Mouse (Mus musculus) hindbrain, embryonic 11.5 days (tissue): ENCODE data around the gene Dek. TPM values are rescaled to one million over a fixed set of nuclear protein-coding genes. Genes with fewer than 3 reads are reported as not detected.

Source experiments
- ATAC-seq: fragments of 200-750 bp; cut with Nextera tagmentation; 2 replicates; pipeline ENCODE4 v1.8.0; 2017; ENCODE audit warnings: mild to moderate bottlenecking, moderate TSS enrichment, moderate library complexity; ENCODE audit not compliant: low FRiP score
- DNase-seq: peaks from one replicate; pipeline ENCODE4 v3.0.0-alpha.2; 2015; ENCODE audit warnings: low spot score
- H3K27ac ChIP-seq: fragments of 300-500 bp; sonication (generic); 2 replicates; pipeline ENCODE4 v1.5.1; 2014; ENCODE audit warnings: mild to moderate bottlenecking, low read depth, low read length
- H3K27me3 ChIP-seq: fragments of 300-500 bp; sonication (generic); 2 replicates; pipeline ENCODE4 v1.6.1; 2014; ENCODE audit warnings: mild to moderate bottlenecking, low read length, moderate library complexity, mixed read lengths; ENCODE audit not compliant: control insufficient read depth, insufficient read depth
- H3K36me3 ChIP-seq: fragments of 300-500 bp; sonication (generic); 2 replicates; pipeline ENCODE4 v1.6.1; 2014; ENCODE audit warnings: mild to moderate bottlenecking, low read length, moderate library complexity, mixed read lengths; ENCODE audit not compliant: control insufficient read depth, insufficient read depth
- H3K4me1 ChIP-seq: fragments of 300-500 bp; sonication (generic); replicated peaks from 2 replicates; pipeline ENCODE4 v1.6.1; 2014; ENCODE audit warnings: low read length, mixed read lengths; ENCODE audit not compliant: control insufficient read depth, insufficient read depth
- H3K4me2 ChIP-seq: fragments of 300-500 bp; sonication (generic); replicated peaks from 2 replicates; pipeline ENCODE4 v1.6.1; 2014; ENCODE audit warnings: mild to moderate bottlenecking, low read depth, low read length
- H3K4me3 ChIP-seq: fragments of 300-500 bp; sonication (generic); 2 replicates; pipeline ENCODE4 v1.5.1; 2014; ENCODE audit warnings: low read depth, low read length
- H3K9ac ChIP-seq: fragments of 300-500 bp; sonication (generic); 2 replicates; pipeline ENCODE4 v1.6.1; 2014; ENCODE audit warnings: low read depth, low read length
- H3K9me3 ChIP-seq: fragments of 300-500 bp; sonication (generic); 2 replicates; pipeline ENCODE4 v1.6.1; 2016; ENCODE audit warnings: low read length; ENCODE audit not compliant: control insufficient read depth
- WGBS: fragments of 180-500 bp; shearing (Covaris S2); extraction: QIAGEN DNeasy Blood & Tissue Kit; methylation state at CpG from one replicate; pipeline ENCODE4 v1.1.7; 2014; 5-methylcytosine and 5-hydroxymethylcytosine counted together
- polyA plus RNA-seq: library from polyadenylated mRNA; unstranded; fragments of >200 nt; fragmentation: Nextera tagmentation; extraction: Ambion mirVana; gene quantifications from 2 replicates; pipeline ENCODE4 v1.2.1, GENCODE M21; 2014

Gene Dek
- polyA plus RNA-seq, 1 experiment from 2014 or later, result 335 TPM

- H3K9ac ChIP-seq, result no peak overlapping the region
- H3K27ac ChIP-seq, result no peak overlapping the region
- no peak overlapping the region for H3K4me2 ChIP-seq
- no peaks in the 10 kb centered on the region for H3K36me3 ChIP-seq
- 78% methylated on average over 6 of the region's 6 CpGs for WGBS
- no peak for DNase-seq
- no peaks in the 10 kb centered on the region for H3K9me3 ChIP-seq
- ATAC-seq, result no peak
- H3K4me1 ChIP-seq, result no peaks in the 10 kb centered on the region
- H3K4me3 ChIP-seq, result no peak overlapping the region
- no peaks in the 10 kb centered on the region for H3K27me3 ChIP-seq
Measured at GRCm38 (mm10) chr13:47142764-47143163, 36.8 kb upstream of the Dek start.

DNA sequence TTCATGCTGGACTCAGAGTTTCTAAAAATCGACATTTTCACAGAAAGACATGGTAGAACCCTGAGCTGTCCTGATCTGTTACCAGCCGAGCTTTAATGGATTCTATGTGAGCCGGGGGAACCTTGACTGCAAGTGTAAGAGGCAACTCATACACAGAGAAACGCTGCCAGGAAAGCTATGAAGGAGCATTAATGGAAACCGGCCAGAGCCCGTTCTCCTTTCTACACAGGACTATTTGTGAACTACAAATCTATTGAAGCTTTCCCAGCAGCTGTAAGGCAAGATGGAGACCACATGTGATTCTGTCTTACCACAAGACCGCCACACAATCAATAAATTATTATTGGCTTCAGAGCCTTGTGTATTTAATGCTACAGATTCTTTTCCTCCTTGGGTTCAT, 29.7 kb upstream of the Dek start:
- WGBS, result 95% methylated on average over 7 of the region's 7 CpGs
- ATAC-seq, result no peak
- Histone ChIP-seq H3K27ac (no peak overlapping the region), H3K4me1 (no peaks in the 10 kb centered on the region), H3K4me3 (no peak overlapping the region), H3K4me2 (no peak overlapping the region), H3K9ac (no peak overlapping the region), H3K9me3 (no peaks in the 10 kb centered on the region), H3K27me3 (no peaks in the 10 kb centered on the region), H3K36me3 (no peaks in the 10 kb centered on the region)
- DNase-seq, result no peak

DNA sequence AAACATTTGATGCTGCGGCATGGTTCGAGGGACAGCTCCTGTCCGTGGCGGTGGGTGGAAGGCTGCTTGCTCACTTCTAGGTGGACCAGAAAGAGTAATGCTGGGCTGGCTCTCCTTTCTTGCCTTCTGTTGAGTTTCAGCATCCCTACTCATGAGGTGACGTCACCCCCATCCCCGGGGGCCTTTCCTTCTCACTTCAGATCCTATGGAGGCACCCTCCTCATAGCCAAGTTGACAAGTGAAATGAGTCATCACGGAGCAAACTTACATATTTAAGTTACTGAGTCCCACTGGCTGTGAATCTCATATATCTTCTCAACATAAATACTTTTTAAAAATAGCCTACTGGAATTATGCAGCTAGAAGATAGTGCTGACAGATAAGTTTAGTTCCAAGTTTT, 28.8 kb upstream of the Dek start:
- DNase-seq (no peak), ATAC-seq (no peak)
- Histone ChIP-seq H3K27ac (no peak overlapping the region), H3K4me3 (no peak overlapping the region), H3K4me2 (no peak overlapping the region), H3K9me3 (no peaks in the 10 kb centered on the region), H3K4me1 (no peaks in the 10 kb centered on the region), H3K36me3 (no peaks in the 10 kb centered on the region), H3K9ac (no peak overlapping the region), H3K27me3 (no peaks in the 10 kb centered on the region)
- WGBS, result 97% methylated on average over 7 of the region's 7 CpGs

- WGBS, result 88% methylated on average over 8 of the region's 8 CpGs
- Histone ChIP-seq H3K4me1 (no peaks in the 10 kb centered on the region), H3K27me3 (no peaks in the 10 kb centered on the region), H3K9me3 (no peaks in the 10 kb centered on the region), H3K4me2 (no peak overlapping the region), H3K4me3 (no peak overlapping the region), H3K27ac (no peak overlapping the region), H3K9ac (no peak overlapping the region), H3K36me3 (no peaks in the 10 kb centered on the region)
- no peak for ATAC-seq
- no peak for DNase-seq
Measured at GRCm38 (mm10) chr13:47133058-47133457, 27.1 kb upstream of the Dek start.

DNA sequence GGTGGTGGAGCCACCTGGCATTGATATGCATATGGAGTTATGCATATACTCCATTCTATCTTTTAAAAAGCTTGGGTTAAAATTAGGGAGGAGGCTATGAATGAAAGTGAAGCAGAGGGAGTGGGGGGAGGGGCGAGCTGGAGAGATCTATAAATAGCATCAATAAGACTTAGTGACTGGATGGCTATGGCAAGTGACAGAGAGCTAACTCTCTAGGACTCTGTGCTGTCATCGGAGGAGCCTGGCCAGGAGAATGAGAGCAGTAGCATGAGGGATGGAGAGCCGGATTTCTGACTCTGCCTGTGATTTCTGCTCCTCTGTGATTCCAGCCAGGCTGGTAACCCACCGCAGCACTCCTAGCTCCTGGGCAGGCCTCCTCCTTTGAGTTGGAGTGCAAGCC, 23.1 kb upstream of the Dek start:
- Histone ChIP-seq H3K27ac (no peak overlapping the region), H3K36me3 (no peaks in the 10 kb centered on the region), H3K27me3 (no peaks in the 10 kb centered on the region), H3K4me2 (no peak overlapping the region), H3K4me3 (no peak overlapping the region), H3K9me3 (no peaks in the 10 kb centered on the region), H3K9ac (no peak overlapping the region), H3K4me1 (no peaks in the 10 kb centered on the region)
- WGBS, result 68% methylated on average over 4 of the region's 4 CpGs
- DNase-seq (no peak), ATAC-seq (no peak)

DNA sequence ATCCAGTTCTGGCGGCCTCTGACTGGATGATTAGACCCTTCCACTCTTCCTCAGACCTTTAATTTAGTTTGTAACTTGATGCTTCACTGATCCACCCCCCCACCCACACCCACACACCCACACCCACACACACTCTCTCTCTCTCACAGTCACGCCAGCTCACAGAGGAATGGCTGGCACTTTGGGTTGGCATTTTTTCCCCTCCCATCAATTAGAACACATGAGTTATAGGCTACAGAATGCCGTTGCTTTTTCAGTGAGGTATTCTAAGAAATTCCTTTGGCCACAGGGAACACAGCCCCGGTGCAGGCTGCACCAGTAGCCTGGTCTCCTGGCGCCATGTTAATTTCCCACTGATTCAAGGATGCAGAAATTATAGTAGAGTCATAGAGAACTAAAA, 19.6 kb upstream of the Dek start:
- H3K4me2 ChIP-seq, result no peak overlapping the region
- H3K27ac ChIP-seq, result no peak overlapping the region
- H3K36me3 ChIP-seq, result no peaks in the 10 kb centered on the region
- DNase-seq, result no peak
- H3K9me3 ChIP-seq, result no peaks in the 10 kb centered on the region
- peaks cover 14% of the 10 kb centered on the region for H3K27me3 ChIP-seq
- H3K9ac ChIP-seq, result no peak overlapping the region
- H3K4me1 ChIP-seq, result no peaks in the 10 kb centered on the region
- WGBS, result 76% methylated on average over 5 of the region's 5 CpGs
- no peak for ATAC-seq
- no peak overlapping the region for H3K4me3 ChIP-seq

DNA sequence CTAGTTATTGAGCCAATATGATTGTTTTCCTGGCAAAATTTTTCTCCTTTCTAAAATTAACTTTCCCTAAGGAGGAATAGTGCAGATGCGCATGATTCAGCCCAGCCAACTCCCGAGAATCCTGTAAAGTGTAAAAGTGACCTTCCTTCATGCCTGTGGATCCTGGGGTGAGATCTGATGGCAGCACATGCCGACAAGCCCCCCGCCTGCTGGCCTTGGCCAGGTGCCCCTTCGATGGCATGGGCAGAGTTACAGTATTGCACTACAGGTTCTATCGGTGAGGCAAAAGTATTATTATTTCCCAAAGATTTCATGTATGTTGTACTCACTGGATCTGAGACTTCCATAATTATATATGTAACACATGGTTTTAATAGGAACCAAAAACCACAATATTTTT, 19.0 kb upstream of the Dek start:
- peaks cover 14% of the 10 kb centered on the region for H3K27me3 ChIP-seq
- no peak for ATAC-seq
- 83% methylated on average over 6 of the region's 6 CpGs for WGBS

DNA sequence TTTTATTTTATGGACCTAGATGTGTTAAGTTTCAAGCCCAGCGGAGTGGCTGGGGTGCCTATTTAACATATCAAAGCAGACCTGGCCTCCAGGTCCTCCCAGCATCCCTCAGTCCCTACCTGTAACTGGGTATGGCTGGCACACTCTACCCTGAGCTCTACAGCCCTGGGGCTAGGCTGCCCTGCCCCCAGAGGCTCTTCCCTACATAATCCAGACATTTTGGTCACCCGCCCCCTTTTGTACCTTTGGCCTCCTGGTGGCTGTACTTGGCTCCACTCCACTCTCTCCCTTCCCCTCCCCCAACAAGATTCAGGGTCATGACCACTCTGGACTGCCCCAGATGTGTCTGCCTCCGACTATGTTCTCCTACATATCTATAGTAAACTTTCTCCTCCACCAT, 18.4 kb upstream of the Dek start:
- Histone ChIP-seq H3K27me3 (peaks cover 14% of the 10 kb centered on the region), H3K9ac (no peak overlapping the region), H3K9me3 (no peaks in the 10 kb centered on the region), H3K36me3 (no peaks in the 10 kb centered on the region), H3K4me3 (no peak overlapping the region), H3K4me2 (no peak overlapping the region), H3K27ac (no peak overlapping the region), H3K4me1 (no peaks in the 10 kb centered on the region)
- ATAC-seq (no peak), DNase-seq (no peak)
- 43% methylated on average over 3 of the region's 3 CpGs for WGBS

More for the DNA sequence above, 19.0 kb upstream of the Dek start:
- Histone ChIP-seq H3K36me3 (no peaks in the 10 kb centered on the region), H3K4me2 (no peak overlapping the region), H3K27ac (no peak overlapping the region), H3K4me3 (no peak overlapping the region), H3K9ac (no peak overlapping the region), H3K4me1 (no peaks in the 10 kb centered on the region), H3K9me3 (no peaks in the 10 kb centered on the region)
- DNase-seq, result no peak

GRCm38 (mm10) chr13:47122537-47123430, 16.8 kb upstream of the Dek start, which contains the start of gene Rnf144b:
Rnf144b (plus strand) TSS chr13:47122656.
- H3K9me3 ChIP-seq, result no peaks in the 10 kb centered on the region
- H3K36me3 ChIP-seq, result no peaks in the 10 kb centered on the region
- peak; percentile 61 for DNase-seq
- peak within 1 kb of the TSS; percentile 51 for H3K4me3 ChIP-seq
- ATAC-seq, result no peak
- no peaks in the 10 kb centered on the region for H3K4me1 ChIP-seq
- peak within 1 kb of the TSS; percentile 99 for H3K4me2 ChIP-seq
- WGBS, result 2% methylated on average over 55 of the region's 55 CpGs
- H3K9ac ChIP-seq, result peak within 1 kb of the TSS; percentile 46
- H3K27ac ChIP-seq, result no peak within 1 kb of the TSS
- H3K27me3 ChIP-seq, result peaks cover 14% of the 10 kb centered on the region
